Mouse (Mus musculus) left cerebral cortex, adult 9 months (tissue): ENCODE data around the gene Hist1h3e.
"Not testable (repeated sequence)": the region's sequence is repeated elsewhere in the genome, so short reads cannot be mapped to it uniquely, and the experiment has no call there.

ENCODE experiments used
- DNase-seq, 2 experiments: peaks; one replicate each; pipeline ENCODE4 v3.0.0; 2022; ENCODE audit warnings: low spot score in 2 of 2

The Hist1h3e gene

DNA sequence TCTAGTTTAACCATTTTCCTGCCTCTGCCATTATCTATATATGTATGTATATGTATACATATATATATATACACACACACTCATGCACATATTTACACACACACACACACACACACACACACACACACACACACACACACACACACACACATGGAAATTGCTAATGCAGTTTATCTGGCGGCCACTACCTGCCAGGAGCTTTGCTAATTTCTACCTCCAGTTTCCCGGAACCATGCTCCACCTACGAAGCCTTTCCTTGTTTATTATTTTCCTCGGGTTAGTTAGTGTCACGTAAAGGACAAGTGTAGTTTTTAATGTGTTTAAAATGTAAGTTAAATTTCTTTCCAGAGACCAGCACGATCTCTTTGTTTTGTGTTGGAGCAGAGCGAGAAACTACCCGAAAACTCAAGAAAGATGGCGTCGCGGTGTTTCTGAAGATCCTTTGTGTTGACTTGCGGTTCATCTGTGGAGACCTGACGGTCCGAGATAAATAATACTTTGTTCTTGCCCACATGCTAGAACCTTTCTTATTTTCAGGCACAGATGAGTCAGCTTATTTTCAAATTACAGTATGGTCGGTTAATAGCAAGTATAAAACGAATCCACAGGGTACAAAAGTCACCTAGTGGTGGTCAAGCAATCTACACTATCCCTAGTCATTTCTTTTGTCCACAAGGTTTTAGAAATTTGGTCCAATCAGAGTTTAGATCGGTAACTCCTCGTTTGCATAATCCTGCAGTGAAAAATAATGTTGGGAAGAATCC lies 712 bp upstream of the Hist1h3e start:
- peak in 1 of 2 experiments; percentile 49 for DNase-seq

DNA sequence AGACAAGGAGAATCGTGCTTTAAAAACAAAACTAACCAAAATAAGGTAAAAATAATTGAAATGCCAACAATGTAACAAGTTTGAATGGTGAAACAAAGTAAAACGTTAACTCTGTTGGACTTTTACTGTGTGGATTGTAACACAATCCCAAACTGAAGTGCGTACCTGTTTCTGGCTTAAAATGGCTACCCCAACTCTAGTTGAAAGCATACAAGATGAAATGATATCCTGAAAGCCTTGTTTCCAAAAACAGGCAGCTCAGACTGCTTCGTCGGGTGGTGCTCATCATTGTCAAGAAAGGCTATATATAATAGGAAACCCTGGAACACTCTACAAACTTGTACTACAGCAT lies 662 bp downstream of the Hist1h3e start:
- not testable (repeated sequence) for DNase-seq

- not testable (repeated sequence) for DNase-seq
Measured at GRCm38 (mm10) chr13:23560699-23561098, 1.5 kb downstream of the Hist1h3e start.

DNA sequence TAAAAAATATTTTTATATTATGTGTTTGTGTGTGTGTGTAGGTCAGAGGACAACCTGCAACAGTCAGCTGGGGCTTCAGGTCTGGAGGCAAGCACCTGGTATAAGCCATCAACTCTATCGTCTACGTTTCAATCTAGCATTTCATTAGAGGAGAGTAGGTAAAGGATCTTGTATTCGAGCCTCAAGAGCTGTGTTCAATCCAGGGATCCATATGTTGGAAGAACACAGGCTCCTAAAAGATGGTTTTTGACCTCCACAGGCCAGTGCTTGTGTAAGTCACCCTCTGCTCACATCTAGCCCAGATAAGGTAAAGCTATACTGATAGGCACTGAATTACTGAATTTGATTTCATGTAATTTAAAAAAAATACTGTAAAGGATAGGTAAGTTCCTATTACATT lies 5.3 kb downstream of the Hist1h3e start:
- DNase-seq: no peak

DNA sequence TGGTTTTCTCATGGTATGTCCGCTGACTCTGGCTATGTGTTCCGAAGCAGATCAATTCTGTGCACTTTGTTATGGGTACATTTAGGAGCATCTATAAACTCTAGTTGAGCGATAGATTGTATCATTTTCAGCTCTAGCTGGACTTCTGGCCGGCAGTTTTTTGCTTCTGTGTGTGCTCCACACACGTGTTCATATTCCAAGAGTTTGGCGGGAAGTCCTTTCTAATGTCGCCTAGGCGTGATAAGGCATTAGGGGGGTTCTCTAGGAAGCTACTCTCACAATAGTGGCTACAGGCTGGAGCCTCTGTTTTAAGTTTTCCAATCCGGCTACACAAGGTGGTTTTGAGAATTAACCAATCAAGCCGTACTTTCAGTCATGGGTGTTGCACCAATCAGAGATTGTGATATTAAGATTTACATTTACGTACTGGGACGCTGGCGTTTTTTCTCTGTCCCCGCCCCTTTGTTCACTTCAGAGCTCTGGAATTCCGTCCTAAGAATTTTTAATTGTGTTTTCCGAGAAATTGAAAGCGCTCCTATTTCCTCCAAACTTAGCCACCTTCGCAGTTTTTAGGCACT lies 6.2 kb downstream of the Hist1h3e start:
- DNase-seq: peak; percentile 80 to 81

GRCm38 (mm10) chr13:23554925-23555838 lies 7.0 kb downstream of the Hist1h3e start:
- DNase-seq: peak; percentile 62 to 82

- no peak for DNase-seq
Measured at GRCm38 (mm10) chr13:23554393-23554792, 7.8 kb downstream of the Hist1h3e start.

GRCm38 (mm10) chr13:23552962-23553361 lies 9.2 kb downstream of the Hist1h3e start, which contains the start of gene Hist1h1d:
TSS of gene Hist1h1d (plus strand) at chr13:23553262.
- no peak for DNase-seq

- no peak for DNase-seq
Measured at GRCm38 (mm10) chr13:23551931-23552914, 9.9 kb downstream of the Hist1h3e start.

- peak; percentile 89 to 96 for DNase-seq
Measured at GRCm38 (mm10) chr13:23551146-23551834, 10.9 kb downstream of the Hist1h3e start, which contains the start of gene Hist1h4f. TSS of gene Hist1h4f (minus strand) at chr13:23551648.

GRCm38 (mm10) chr13:23550761-23551145 lies 11.4 kb downstream of the Hist1h3e start:
- no peak for DNase-seq

GRCm38 (mm10) chr13:23546694-23547093 lies 15.5 kb downstream of the Hist1h3e start:
- no peak for DNase-seq

GRCm38 (mm10) chr13:23544787-23545120 lies 17.4 kb downstream of the Hist1h3e start:
- not testable (repeated sequence) for DNase-seq

GRCm38 (mm10) chr13:23543965-23544786 lies 18.0 kb downstream of the Hist1h3e start, which contains the start of gene Hist1h3f:
TSS of gene Hist1h3f (plus strand) at chr13:23544052.
- DNase-seq: peak; percentile 88 to 91

GRCm38 (mm10) chr13:23542999-23543607 lies 19.1 kb downstream of the Hist1h3e start, which contains the start of gene Hist1h2bh:
TSS of gene Hist1h2bh (minus strand) at chr13:23543392.
- peak; percentile 82 to 86 for DNase-seq

- not testable (repeated sequence) for DNase-seq
Measured at GRCm38 (mm10) chr13:23542225-23542980, 19.8 kb downstream of the Hist1h3e start.

DNA sequence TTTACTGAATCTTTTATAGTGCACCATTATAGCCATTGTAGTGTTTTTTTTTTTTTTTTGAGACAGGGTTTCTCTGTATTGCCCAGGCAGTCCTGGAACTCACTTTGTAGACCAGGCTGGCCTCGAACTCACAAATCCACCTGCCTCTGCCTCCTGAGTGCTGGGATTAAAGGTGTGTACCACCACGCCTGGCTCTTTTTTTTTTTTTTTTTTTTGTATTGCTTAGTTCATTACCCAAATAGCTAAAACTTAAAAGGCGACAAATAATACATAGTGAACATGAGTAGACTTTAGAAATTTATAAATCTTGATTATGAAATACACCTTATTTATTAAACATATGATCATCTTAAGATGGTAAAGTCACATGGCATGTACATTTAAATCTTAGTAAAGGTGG lies 20.7 kb downstream of the Hist1h3e start:
- DNase-seq: no peak

GRCm38 (mm10) chr13:23539821-23540220 lies 22.3 kb downstream of the Hist1h3e start:
- DNase-seq: not testable (repeated sequence)
